Mouse (Mus musculus): ENCODE results near the gene Prkcz. TPM values are rescaled to one million over a fixed set of nuclear protein-coding genes. Genes with fewer than 3 reads are reported as not detected.

Gene Prkcz
- total and polyA plus RNA-seq, 3 experiments = 0.16 to 11.8 (median 1.6) TPM

- H3K9ac ChIP-seq (ENCODE audit: insufficient read depth, low read depth) = no peak overlapping the region
- peaks cover 20% of the 10 kb centered on the region for H3K27me3 ChIP-seq (replicated peaks)
- in situ Hi-C loops (cut with MboI; ENCODE audit: low pct_ligation_motif_present, low pct_unique_long_range_greater_than_20kb, low sequenced_read_pairs) = no loop called here
- H3K27ac ChIP-seq (ENCODE audit: insufficient read depth, low read depth) = no peak overlapping the region
- H3K79me2 ChIP-seq (replicated peaks; ENCODE audit: control insufficient read depth, extremely low read depth, insufficient read depth, poor library complexity, severe bottlenecking) = no peaks in the 10 kb centered on the region
- H3K9me3 ChIP-seq (replicated peaks; ENCODE audit: low read length) = no peaks in the 10 kb centered on the region
- dilution Hi-C loops (cut with MboI; ENCODE audit: extremely low pct_ligation_motif_present, extremely low pct_unique_long_range_greater_than_20kb, low sequenced_read_pairs) = no loop called here
- no peak overlapping the region for H3K4me2 ChIP-seq (ENCODE audit: insufficient read depth, low read depth, poor library complexity, severe bottlenecking)
- no peaks in the 10 kb centered on the region for H3K36me3 ChIP-seq (replicated peaks in 1 of 2; ENCODE audit: control insufficient read depth in 1 of 2, insufficient read depth in 1 of 2, low read length in 1 of 2)
- no peak overlapping the region for H3K4me3 ChIP-seq (replicated peaks in 1 of 3; ENCODE audit: low read depth in 2 of 3, low read length in 2 of 3, poor library complexity in 1 of 3)
- no peak for DNase-seq (ENCODE audit: extremely low read depth)
- no peak for TF ChIP-seq TBP (conservative IDR thresholded peaks at IDR 0.05; ENCODE audit: low read depth, low read length)
- TF ChIP-seq SMC3 (IDR thresholded peaks at IDR 0.05; ENCODE audit: low read depth, low read length) = no peak
- no peak for TF ChIP-seq ZC3H11A (IDR thresholded peaks at IDR 0.05; ENCODE audit: low read depth, low read length)
- TF ChIP-seq ETS1 (conservative IDR thresholded peaks at IDR 0.05; ENCODE audit: low read depth, low read length) = no peak
- no peak for TF ChIP-seq RCOR1 (conservative IDR thresholded peaks at IDR 0.05; ENCODE audit: low read depth, low read length)
- H3K4me1 ChIP-seq (ENCODE audit: control insufficient read depth in 1 of 2, insufficient read depth in 2 of 2) = no peaks in the 10 kb centered on the region
These were observed 68.3 kb downstream of the Prkcz start for GRCm38 (mm10) chr4:155292863-155293262.

- H3K4me2 ChIP-seq (ENCODE audit: insufficient read depth, low read depth, poor library complexity, severe bottlenecking) = no peak overlapping the region
- no peak for TF ChIP-seq SIN3A (IDR thresholded peaks at IDR 0.05; ENCODE audit: low read length)
- TF ChIP-seq ELF1 (IDR thresholded peaks at IDR 0.05; ENCODE audit: low read depth, low read length) = no peak
- no peaks in the 10 kb centered on the region for H3K79me2 ChIP-seq (replicated peaks; ENCODE audit: control insufficient read depth, extremely low read depth, insufficient read depth, poor library complexity, severe bottlenecking)
- DNase-seq (ENCODE audit: extremely low read depth) = no peak
- in situ Hi-C loops (cut with MboI; ENCODE audit: low pct_ligation_motif_present, low pct_unique_long_range_greater_than_20kb, low sequenced_read_pairs) = no loop called here
- no peak overlapping the region for H3K9ac ChIP-seq (ENCODE audit: insufficient read depth, low read depth)
- peaks cover 27% of the 10 kb centered on the region for H3K27me3 ChIP-seq (replicated peaks)
- no peaks in the 10 kb centered on the region for H3K36me3 ChIP-seq (replicated peaks in 1 of 2; ENCODE audit: control insufficient read depth in 1 of 2, insufficient read depth in 1 of 2, low read length in 1 of 2)
- no peak overlapping the region for H3K4me3 ChIP-seq (replicated peaks in 1 of 3; ENCODE audit: low read depth in 2 of 3, low read length in 2 of 3, poor library complexity in 1 of 3)
- no peaks in the 10 kb centered on the region for H3K9me3 ChIP-seq (replicated peaks; ENCODE audit: low read length)
- no peak overlapping the region for H3K27ac ChIP-seq (ENCODE audit: insufficient read depth, low read depth)
- dilution Hi-C loops (cut with MboI; ENCODE audit: extremely low pct_ligation_motif_present, extremely low pct_unique_long_range_greater_than_20kb, low sequenced_read_pairs) = no loop called here
- H3K4me1 ChIP-seq (ENCODE audit: control insufficient read depth in 1 of 2, insufficient read depth in 2 of 2) = no peaks in the 10 kb centered on the region
These were observed 71.1 kb downstream of the Prkcz start for GRCm38 (mm10) chr4:155290045-155290444.

- no peaks in the 10 kb centered on the region for H3K9me3 ChIP-seq (replicated peaks; ENCODE audit: low read length)
- no peak overlapping the region for H3K4me2 ChIP-seq (ENCODE audit: insufficient read depth, low read depth, poor library complexity, severe bottlenecking)
- H3K4me3 ChIP-seq (replicated peaks in 1 of 3; ENCODE audit: low read depth in 2 of 3, low read length in 2 of 3, poor library complexity in 1 of 3) = no peak overlapping the region
- no peaks in the 10 kb centered on the region for H3K36me3 ChIP-seq (replicated peaks in 1 of 2; ENCODE audit: control insufficient read depth in 1 of 2, insufficient read depth in 1 of 2, low read length in 1 of 2)
- no peak overlapping the region for H3K9ac ChIP-seq (ENCODE audit: insufficient read depth, low read depth)
- no peak overlapping the region for H3K27ac ChIP-seq (ENCODE audit: insufficient read depth, low read depth)
- TF ChIP-seq SMC3 (IDR thresholded peaks at IDR 0.05; ENCODE audit: low read depth, low read length) = peak; percentile 31
- TF ChIP-seq RAD21 (IDR thresholded peaks at IDR 0.05; ENCODE audit: low read depth, low read length) = peak; percentile 19
- no peak for TF ChIP-seq UBTF (IDR thresholded peaks at IDR 0.05; ENCODE audit: low read depth, low read length)
- peak in 1 of 2 experiments; percentile 46; a peak in 2 of 4 replicates for TF ChIP-seq CTCF (conservative IDR thresholded peaks at IDR 0.05 in 1 of 2, IDR thresholded peaks at IDR 0.05 in 1 of 2; ENCODE audit: low read depth in 2 of 2, low read length in 2 of 2)
- no peak for TF ChIP-seq EP300 (IDR thresholded peaks at IDR 0.05; ENCODE audit: low read length)
- DNase-seq (ENCODE audit: extremely low read depth) = no peak
- in situ Hi-C loops (cut with MboI; ENCODE audit: low pct_ligation_motif_present, low pct_unique_long_range_greater_than_20kb, low sequenced_read_pairs) (no loop called here), dilution Hi-C loops (cut with MboI; ENCODE audit: extremely low pct_ligation_motif_present, extremely low pct_unique_long_range_greater_than_20kb, low sequenced_read_pairs) (no loop called here)
- H3K4me1 ChIP-seq (ENCODE audit: control insufficient read depth in 1 of 2, insufficient read depth in 2 of 2) = peaks cover 0 to 7% of the 10 kb centered on the region in 2 experiments; a peak in 2 of 4 replicates
- H3K27me3 ChIP-seq (replicated peaks) = peaks cover 33% of the 10 kb centered on the region
- no peaks in the 10 kb centered on the region for H3K79me2 ChIP-seq (replicated peaks; ENCODE audit: control insufficient read depth, extremely low read depth, insufficient read depth, poor library complexity, severe bottlenecking)
These were observed 72.6 kb downstream of the Prkcz start for GRCm38 (mm10) chr4:155288586-155288985.
